Mouse (Mus musculus) kidney, postnatal 4 days (tissue): Measurements from ENCODE around the gene Haao.

Experiments used
- DNase-seq, 2 experiments: peaks; one replicate each; pipeline ENCODE4 v3.0.0; 2021; ENCODE audit warnings: mixed read lengths in 2 of 2

Gene Haao

GRCm38 (mm10) chr17:83847815-83848214, at the start of gene Haao:
Gene Haao (minus strand): TSS chr17:83847963.
- DNase-seq: no peak

- peak in 1 of 2 experiments; percentile 39 for DNase-seq
These were observed 49.6 kb upstream of the Haao start for GRCm38 (mm10) chr17:83897361-83897799.

GRCm38 (mm10) chr17:83896723-83897122, 49.0 kb upstream of the Haao start:
- peak; percentile 68 to 78 for DNase-seq

GRCm38 (mm10) chr17:83895321-83895770, 47.6 kb upstream of the Haao start:
- peak; percentile 58 to 72 for DNase-seq

GRCm38 (mm10) chr17:83893134-83893533, 45.4 kb upstream of the Haao start:
- no peak for DNase-seq

GRCm38 (mm10) chr17:83891864-83892263, 44.1 kb upstream of the Haao start:
- DNase-seq: no peak

- no peak for DNase-seq
These were observed 42.6 kb upstream of the Haao start for GRCm38 (mm10) chr17:83890373-83890696.

GRCm38 (mm10) chr17:83889691-83890372, 42.1 kb upstream of the Haao start:
- DNase-seq: peak; percentile 57 to 69

GRCm38 (mm10) chr17:83889329-83889690, 41.5 kb upstream of the Haao start:
- no peak for DNase-seq

GRCm38 (mm10) chr17:83887241-83887640, 39.5 kb upstream of the Haao start:
- DNase-seq: no peak

- DNase-seq: no peak
These were observed 38.6 kb upstream of the Haao start for GRCm38 (mm10) chr17:83886395-83886794.

GRCm38 (mm10) chr17:83885750-83886149, 38.0 kb upstream of the Haao start:
- DNase-seq: peak; percentile 30 to 53

- no peak for DNase-seq
These were observed 37.3 kb upstream of the Haao start for GRCm38 (mm10) chr17:83885021-83885582.

GRCm38 (mm10) chr17:83882788-83883187, 35.0 kb upstream of the Haao start:
- DNase-seq: no peak

- DNase-seq: no peak
These were observed 33.3 kb upstream of the Haao start for GRCm38 (mm10) chr17:83881071-83881470.

- no peak for DNase-seq
These were observed 32.5 kb upstream of the Haao start for GRCm38 (mm10) chr17:83880174-83880710.

- no peak for DNase-seq
These were observed 31.9 kb upstream of the Haao start for GRCm38 (mm10) chr17:83879631-83880030.

GRCm38 (mm10) chr17:83874610-83875009, 26.8 kb upstream of the Haao start:
- no peak for DNase-seq

- DNase-seq: peak; percentile 70 to 80
These were observed 25.8 kb upstream of the Haao start for GRCm38 (mm10) chr17:83873363-83874141.

GRCm38 (mm10) chr17:83872806-83873348, 25.1 kb upstream of the Haao start:
- peak; percentile 89 to 91 for DNase-seq

GRCm38 (mm10) chr17:83871354-83871753, 23.6 kb upstream of the Haao start:
- no peak for DNase-seq

- no peak for DNase-seq
These were observed 22.6 kb upstream of the Haao start for GRCm38 (mm10) chr17:83870385-83870784.

GRCm38 (mm10) chr17:83866582-83866981, 18.8 kb upstream of the Haao start:
- DNase-seq: peak; percentile 65 to 70
